Mouse (Mus musculus): Measurements from ENCODE around the gene Agpat4. TPM values are rescaled to one million over a fixed set of nuclear protein-coding genes. Genes with fewer than 3 reads are reported as not detected.

The Agpat4 gene
- polyA plus RNA-seq, 1 experiment from 2014 or later = 26.5 TPM

GRCm38 (mm10) chr17:12203414-12203897 is 85.0 kb downstream of the Agpat4 start:
- 80% methylated on average over 15 of the region's 15 CpGs for WGBS
- Histone ChIP-seq H3K4me1 (ENCODE audit: control insufficient read depth, insufficient read depth, low read length) (peaks cover 23% of the 10 kb centered on the region), H3K27me3 (ENCODE audit: control insufficient read depth, insufficient read depth, low read length) (no peaks in the 10 kb centered on the region), H3K4me2 (replicated peaks; ENCODE audit: low read depth, low read length) (no peak overlapping the region), H3K27ac (ENCODE audit: low read depth, low read length) (no peak overlapping the region), H3K9ac (ENCODE audit: low read depth, low read length) (no peak overlapping the region), H3K4me3 (ENCODE audit: low read length) (no peak overlapping the region), H3K36me3 (ENCODE audit: control insufficient read depth, insufficient read depth, low read length) (no peaks in the 10 kb centered on the region), H3K9me3 (ENCODE audit: control insufficient read depth, low read length) (no peaks in the 10 kb centered on the region)
- no peak for ATAC-seq (ENCODE audit: low FRiP score, low TSS enrichment)

GRCm38 (mm10) chr17:12204246-12204645 is 85.7 kb downstream of the Agpat4 start:
- ATAC-seq (ENCODE audit: low FRiP score, low TSS enrichment) = no peak
- H3K4me3 ChIP-seq (ENCODE audit: low read length) = no peak overlapping the region
- WGBS = 82% methylated on average over 3 of the region's 3 CpGs
- no peaks in the 10 kb centered on the region for H3K27me3 ChIP-seq (ENCODE audit: control insufficient read depth, insufficient read depth, low read length)
- no peaks in the 10 kb centered on the region for H3K9me3 ChIP-seq (ENCODE audit: control insufficient read depth, low read length)
- peak overlapping the region; percentile 24; the same call in 1 of the 2 replicates for H3K27ac ChIP-seq (ENCODE audit: low read depth, low read length)
- H3K4me1 ChIP-seq (ENCODE audit: control insufficient read depth, insufficient read depth, low read length) = peaks cover 23% of the 10 kb centered on the region
- no peaks in the 10 kb centered on the region for H3K36me3 ChIP-seq (ENCODE audit: control insufficient read depth, insufficient read depth, low read length)
- H3K4me2 ChIP-seq (replicated peaks; ENCODE audit: low read depth, low read length) = no peak overlapping the region
- H3K9ac ChIP-seq (ENCODE audit: low read depth, low read length) = no peak overlapping the region

GRCm38 (mm10) chr17:12204689-12205014 is 86.1 kb downstream of the Agpat4 start:
- no peak overlapping the region for H3K9ac ChIP-seq (ENCODE audit: low read depth, low read length)
- H3K4me3 ChIP-seq (ENCODE audit: low read length) = no peak overlapping the region

GRCm38 (mm10) chr17:12205015-12205693 is 86.7 kb downstream of the Agpat4 start:
- 0 out of 2 replicates have a peak, but pooled peaks cover 1% of the 10 kb centered on the region for H3K36me3 ChIP-seq (ENCODE audit: control insufficient read depth, insufficient read depth, low read length)
- H3K4me3 ChIP-seq (ENCODE audit: low read length) = no peak overlapping the region
- peak; percentile 24 for ATAC-seq (ENCODE audit: low FRiP score, low TSS enrichment)
- H3K9me3 ChIP-seq (ENCODE audit: control insufficient read depth, low read length) = no peaks in the 10 kb centered on the region
- H3K9ac ChIP-seq (ENCODE audit: low read depth, low read length) = no peak overlapping the region
- H3K27ac ChIP-seq (ENCODE audit: low read depth, low read length) = peak overlapping the region; percentile 42; the same call in 1 of the 2 replicates
- no peaks in the 10 kb centered on the region for H3K27me3 ChIP-seq (ENCODE audit: control insufficient read depth, insufficient read depth, low read length)
- WGBS = 55% methylated on average over 10 of the region's 10 CpGs
- H3K4me1 ChIP-seq (ENCODE audit: control insufficient read depth, insufficient read depth, low read length) = peaks cover 23% of the 10 kb centered on the region
- H3K4me2 ChIP-seq (replicated peaks; ENCODE audit: low read depth, low read length) = no peak overlapping the region

More at GRCm38 (mm10) chr17:12204689-12205014, 86.1 kb downstream of the Agpat4 start:
- Histone ChIP-seq H3K4me1 (ENCODE audit: control insufficient read depth, insufficient read depth, low read length) (peaks cover 23% of the 10 kb centered on the region), H3K36me3 (ENCODE audit: control insufficient read depth, insufficient read depth, low read length) (no peaks in the 10 kb centered on the region), H3K9me3 (ENCODE audit: control insufficient read depth, low read length) (no peaks in the 10 kb centered on the region), H3K4me2 (replicated peaks; ENCODE audit: low read depth, low read length) (no peak overlapping the region), H3K27me3 (ENCODE audit: control insufficient read depth, insufficient read depth, low read length) (no peaks in the 10 kb centered on the region), H3K27ac (ENCODE audit: low read depth, low read length) (peak overlapping the region; percentile 24; the same call in 1 of the 2 replicates)
- 95% methylated on average over 3 of the region's 3 CpGs for WGBS
- no peak for ATAC-seq (ENCODE audit: low FRiP score, low TSS enrichment)

GRCm38 (mm10) chr17:12205694-12206075 is 87.2 kb downstream of the Agpat4 start:
- H3K9me3 ChIP-seq (ENCODE audit: control insufficient read depth, low read length) = no peaks in the 10 kb centered on the region
- H3K9ac ChIP-seq (ENCODE audit: low read depth, low read length) = no peak overlapping the region
- peak overlapping the region; percentile 42; the same call in 1 of the 2 replicates for H3K27ac ChIP-seq (ENCODE audit: low read depth, low read length)
- H3K27me3 ChIP-seq (ENCODE audit: control insufficient read depth, insufficient read depth, low read length) = no peaks in the 10 kb centered on the region
- H3K4me3 ChIP-seq (ENCODE audit: low read length) = no peak overlapping the region
- peaks cover 23% of the 10 kb centered on the region for H3K4me1 ChIP-seq (ENCODE audit: control insufficient read depth, insufficient read depth, low read length)
- 31% methylated on average over 4 of the region's 4 CpGs for WGBS
- 0 out of 2 replicates have a peak, but pooled peaks cover 3% of the 10 kb centered on the region for H3K36me3 ChIP-seq (ENCODE audit: control insufficient read depth, insufficient read depth, low read length)
- ATAC-seq (ENCODE audit: low FRiP score, low TSS enrichment) = peak; percentile 44
- H3K4me2 ChIP-seq (replicated peaks; ENCODE audit: low read depth, low read length) = no peak overlapping the region

- ATAC-seq (ENCODE audit: low FRiP score, low TSS enrichment) = no peak
These were observed 87.7 kb downstream of the Agpat4 start for GRCm38 (mm10) chr17:12206248-12206647.

GRCm38 (mm10) chr17:12207022-12207548 is 88.6 kb downstream of the Agpat4 start:
- Histone ChIP-seq H3K27ac (ENCODE audit: low read depth, low read length) (no peak overlapping the region), H3K4me3 (ENCODE audit: low read length) (no peak overlapping the region), H3K36me3 (ENCODE audit: control insufficient read depth, insufficient read depth, low read length) (peaks cover 15% of the 10 kb centered on the region), H3K27me3 (ENCODE audit: control insufficient read depth, insufficient read depth, low read length) (no peaks in the 10 kb centered on the region), H3K4me2 (replicated peaks; ENCODE audit: low read depth, low read length) (no peak overlapping the region), H3K4me1 (ENCODE audit: control insufficient read depth, insufficient read depth, low read length) (peaks cover 23% of the 10 kb centered on the region), H3K9ac (ENCODE audit: low read depth, low read length) (no peak overlapping the region), H3K9me3 (ENCODE audit: control insufficient read depth, low read length) (no peaks in the 10 kb centered on the region)
- whole genome bisulfite sequencing = 48% methylated on average over 1 of the region's 1 CpGs
- ATAC-seq (ENCODE audit: low FRiP score, low TSS enrichment) = no peak

More at GRCm38 (mm10) chr17:12206248-12206647, 87.7 kb downstream of the Agpat4 start:
- Histone ChIP-seq H3K4me2 (replicated peaks; ENCODE audit: low read depth, low read length) (no peak overlapping the region), H3K9me3 (ENCODE audit: control insufficient read depth, low read length) (no peaks in the 10 kb centered on the region), H3K27me3 (ENCODE audit: control insufficient read depth, insufficient read depth, low read length) (no peaks in the 10 kb centered on the region), H3K27ac (ENCODE audit: low read depth, low read length) (no peak overlapping the region; the same call in 1 of the 2 replicates), H3K4me1 (ENCODE audit: control insufficient read depth, insufficient read depth, low read length) (peaks cover 23% of the 10 kb centered on the region), H3K36me3 (ENCODE audit: control insufficient read depth, insufficient read depth, low read length) (peaks cover 6% of the 10 kb centered on the region), H3K4me3 (ENCODE audit: low read length) (no peak overlapping the region), H3K9ac (ENCODE audit: low read depth, low read length) (no peak overlapping the region)
- 73% methylated on average over 3 of the region's 3 CpGs for WGBS

GRCm38 (mm10) chr17:12209481-12209880 is 91.0 kb downstream of the Agpat4 start:
- Histone ChIP-seq H3K9ac (ENCODE audit: low read depth, low read length) (no peak overlapping the region), H3K36me3 (ENCODE audit: control insufficient read depth, insufficient read depth, low read length) (peaks cover 26% of the 10 kb centered on the region), H3K27ac (ENCODE audit: low read depth, low read length) (no peak overlapping the region), H3K9me3 (ENCODE audit: control insufficient read depth, low read length) (no peaks in the 10 kb centered on the region), H3K27me3 (ENCODE audit: control insufficient read depth, insufficient read depth, low read length) (no peaks in the 10 kb centered on the region), H3K4me3 (ENCODE audit: low read length) (no peak overlapping the region), H3K4me2 (replicated peaks; ENCODE audit: low read depth, low read length) (no peak overlapping the region), H3K4me1 (ENCODE audit: control insufficient read depth, insufficient read depth, low read length) (peaks cover 19% of the 10 kb centered on the region)
- WGBS = 78% methylated on average over 4 of the region's 4 CpGs
- ATAC-seq (ENCODE audit: low FRiP score, low TSS enrichment) = no peak

- Histone ChIP-seq H3K36me3 (ENCODE audit: control insufficient read depth, insufficient read depth, low read length) (peaks cover 36% of the 10 kb centered on the region), H3K4me3 (ENCODE audit: low read length) (no peak overlapping the region), H3K9ac (ENCODE audit: low read depth, low read length) (no peak overlapping the region), H3K9me3 (ENCODE audit: control insufficient read depth, low read length) (no peaks in the 10 kb centered on the region), H3K4me1 (ENCODE audit: control insufficient read depth, insufficient read depth, low read length) (peaks cover 13% of the 10 kb centered on the region), H3K27ac (ENCODE audit: low read depth, low read length) (no peak overlapping the region), H3K27me3 (ENCODE audit: control insufficient read depth, insufficient read depth, low read length) (no peaks in the 10 kb centered on the region), H3K4me2 (replicated peaks; ENCODE audit: low read depth, low read length) (no peak overlapping the region)
- peak; percentile 46; the same call in 1 of the 2 replicates for ATAC-seq (ENCODE audit: low FRiP score, low TSS enrichment)
- WGBS = 29% methylated on average over 8 of the region's 8 CpGs
These were observed 92.1 kb downstream of the Agpat4 start for GRCm38 (mm10) chr17:12210544-12211132.

Measured in kidney, embryonic 14.5 days (tissue).